Mouse (Mus musculus): ENCODE data around the gene Olfr970.
"Not testable (repeated sequence)": the region's sequence is repeated elsewhere in the genome, so short reads cannot be mapped to it uniquely, and the experiment has no call there.

Gene Olfr970

GRCm38 (mm10) chr9:39808560-39808959 lies at the start of gene Olfr970:
Gene Olfr970, plus strand, starts transcription at chr9:39808860.
- no peak for DNase-seq (ENCODE audit: low spot score in 2 of 2)

GRCm38 (mm10) chr9:39783153-39783552 lies 25.5 kb upstream of the Olfr970 start, which contains the start of gene Olfr968:
Gene Olfr968, minus strand, starts transcription at chr9:39783253.
- no peak for DNase-seq (ENCODE audit: low spot score in 2 of 2)

- DNase-seq (ENCODE audit: low spot score in 2 of 2) = no peak
Observed at GRCm38 (mm10) chr9:39790558-39790957, 18.1 kb upstream of the Olfr970 start, which contains the start of gene Olfr969. Gene Olfr969, plus strand, starts transcription at chr9:39790945.

GRCm38 (mm10) chr9:39836576-39836975 lies 27.9 kb downstream of the Olfr970 start, which contains the start of gene Olfr971:
Gene Olfr971, plus strand, starts transcription at chr9:39836876.
- DNase-seq (ENCODE audit: low spot score in 2 of 2) = not testable (repeated sequence)

GRCm38 (mm10) chr9:39866122-39866521 lies 57.5 kb downstream of the Olfr970 start, which contains the start of gene Olfr972:
Gene Olfr972, plus strand, starts transcription at chr9:39866422.
- DNase-seq (ENCODE audit: low spot score in 2 of 2) = no peak
